Mouse (Mus musculus) CH12.LX (cell line): ENCODE results near the gene Spef2. TPM values are rescaled to one million over a fixed set of nuclear protein-coding genes. Genes with fewer than 3 reads are reported as not detected.
A peak's percentile ranks its signal among the peaks of the same experiment; 100 is the strongest.

Experiments used
- DNase-seq: peaks from one replicate; pipeline ENCODE4 v3.0.0-alpha.2; 2013; ENCODE audit errors: extremely low read depth
- H3K27ac ChIP-seq: 2 replicates; pipeline ENCODE4 v1.5.1; 2012; ENCODE audit warnings: low read depth, mild to moderate bottlenecking, control low read depth, moderate library complexity; ENCODE audit not compliant: insufficient read depth
- H3K27me3 ChIP-seq: replicated peaks from 2 replicates; pipeline ENCODE3; 2012; ENCODE audit warnings: inconsistent platforms
- H3K36me3 ChIP-seq, 2 experiments: replicated peaks in 1 of 2; 2 replicates each; pipeline versions ENCODE3 to v1.6.1; 2012; ENCODE audit warnings: inconsistent platforms in 1 of 2, low read length in 1 of 2, mild to moderate bottlenecking in 1 of 2, mixed read lengths in 1 of 2, moderate library complexity in 1 of 2; ENCODE audit not compliant: control insufficient read depth in 1 of 2, insufficient read depth in 1 of 2
- H3K4me1 ChIP-seq, 2 experiments: 2 replicates each; pipeline ENCODE4 v1.6.1; 2012; ENCODE audit warnings: inconsistent platforms in 1 of 2, moderate library complexity in 1 of 2; ENCODE audit not compliant: insufficient read depth in 2 of 2, control insufficient read depth in 1 of 2
- H3K4me2 ChIP-seq: 2 replicates; pipeline ENCODE4 v1.6.1; 2012; ENCODE audit warnings: low read depth, mild to moderate bottlenecking, control low read depth; ENCODE audit not compliant: poor library complexity, insufficient read depth, severe bottlenecking
- H3K4me3 ChIP-seq, 3 experiments: fragments of 150-350 bp in 1 of 3; sonication (generic) in 1 of 3; replicated peaks in 1 of 3; 2 replicates each; pipeline versions ENCODE3 to v1.5.1; 2011 to 2012; ENCODE audit warnings: low read depth in 2 of 3, low read length in 2 of 3, mild to moderate bottlenecking in 2 of 3, moderate library complexity in 2 of 3, control low read depth in 1 of 3, improper control_type of control experiment in 1 of 3, inconsistent platforms in 1 of 3, mixed read lengths in 1 of 3; ENCODE audit not compliant: poor library complexity in 1 of 3
- H3K79me2 ChIP-seq: replicated peaks from 2 replicates; pipeline ENCODE4 v1.6.1; 2012; ENCODE audit warnings: mild to moderate bottlenecking, moderate library complexity; ENCODE audit not compliant: control insufficient read depth, poor library complexity, insufficient read depth, severe bottlenecking; ENCODE audit errors: extremely low read depth
- H3K9ac ChIP-seq: 2 replicates; pipeline ENCODE4 v1.6.1; 2012; ENCODE audit warnings: low read depth, mild to moderate bottlenecking, control low read depth, moderate library complexity; ENCODE audit not compliant: insufficient read depth
- H3K9me3 ChIP-seq: replicated peaks from 2 replicates; pipeline ENCODE3; 2012; ENCODE audit warnings: low read length, inconsistent platforms, mixed read lengths
- ELF1 ChIP-seq: IDR thresholded peaks from 2 replicates; pipeline ENCODE4 v1.6.1; 2014; ENCODE audit warnings: low read depth, mild to moderate bottlenecking, inconsistent platforms, low read length, improper control_type of control experiment
- ETS1 ChIP-seq: conservative IDR thresholded peaks from 2 replicates; pipeline ENCODE4 v1.6.1; 2012; ENCODE audit warnings: low read depth, mild to moderate bottlenecking, inconsistent platforms, low read length, improper control_type of control experiment, moderate library complexity
- IRF4 ChIP-seq: IDR thresholded peaks from 2 replicates; pipeline ENCODE4 v1.6.1; 2014; ENCODE audit warnings: low read depth, mild to moderate bottlenecking, inconsistent platforms, low read length, improper control_type of control experiment
- MAFK ChIP-seq: IDR thresholded peaks from 2 replicates; pipeline ENCODE4 v1.6.1; 2011; ENCODE audit warnings: low read length, improper control_type of control experiment; ENCODE audit not compliant: insufficient replicate concordance
- MAX ChIP-seq: IDR thresholded peaks from 2 replicates; pipeline ENCODE4 v1.6.1; 2011; ENCODE audit warnings: low read length, improper control_type of control experiment
- MEF2A ChIP-seq: IDR thresholded peaks from 2 replicates; pipeline ENCODE4 v1.6.1; 2014; ENCODE audit warnings: low read depth, mild to moderate bottlenecking, inconsistent platforms, low read length, improper control_type of control experiment, borderline replicate concordance
- MXI1 ChIP-seq: IDR thresholded peaks from 2 replicates; pipeline ENCODE4 v1.6.1; 2011; ENCODE audit warnings: mild to moderate bottlenecking, low read depth, low read length, improper control_type of control experiment
- SMC3 ChIP-seq: IDR thresholded peaks from 2 replicates; pipeline ENCODE4 v1.6.1; 2011; ENCODE audit warnings: low read depth, low read length, improper control_type of control experiment
- dilution Hi-C: fragments of 300-500 bp; cut with MboI; formaldehyde crosslinking; loops from 2 replicates; pipeline ENCODE4 v1.14.3; 2020; ENCODE audit warnings: low sequenced_read_pairs; ENCODE audit not compliant: extremely low pct_unique_long_range_greater_than_20kb, extremely low pct_ligation_motif_present
- in situ Hi-C: fragments of 300-500 bp; cut with MboI; formaldehyde crosslinking; loops from 3 replicates; pipeline ENCODE4 v1.14.3; 2019; ENCODE audit warnings: low sequenced_read_pairs, low pct_ligation_motif_present, low pct_unique_long_range_greater_than_20kb, mixed read lengths
- polyA plus RNA-seq: library from polyadenylated mRNA; unstranded; fragments of >175 nt; gene quantifications from 2 replicates; pipeline ENCODE4 v1.2.1, GENCODE M21; 2012; ENCODE audit warnings: low read depth; ENCODE audit not compliant: insufficient read length
- total RNA-seq, 2 experiments: library from RNA; depleted of rRNA; stranded (reverse); fragments of 300-350 nt in 1 of 2; fragments of >200 nt in 1 of 2; gene quantifications; 2 replicates each; pipeline ENCODE4 v1.2.3; 2012 to 2014

The Spef2 gene
- total and polyA plus RNA-seq, 3 experiments: 0.51 to 1.4 (median 1.2) TPM

DNA sequence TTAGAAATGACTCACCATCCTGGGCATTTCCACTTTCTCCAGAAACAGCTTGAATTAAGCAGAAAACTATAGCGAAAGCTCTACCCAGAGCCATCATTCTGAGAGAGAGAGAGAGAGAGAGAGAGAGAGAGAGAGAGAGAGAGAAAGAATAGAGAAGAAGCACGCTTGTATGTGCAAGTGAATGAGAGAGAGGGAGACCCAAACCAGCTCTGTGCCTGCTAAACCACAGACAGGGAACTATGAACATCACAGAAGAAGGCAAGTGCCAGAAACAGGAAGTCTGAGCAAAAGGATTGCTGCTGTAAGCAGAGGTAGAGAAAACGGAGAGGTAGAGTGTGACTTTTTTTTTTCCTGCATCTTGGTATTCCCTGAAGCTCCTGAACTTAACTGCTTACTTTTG lies 219.0 kb downstream of the Spef2 start:
- H3K79me2 ChIP-seq: no peaks in the 10 kb centered on the region
- in situ Hi-C loops (no loop called here), dilution Hi-C loops (no loop called here)
- no peaks in the 10 kb centered on the region for H3K9me3 ChIP-seq
- peak overlapping the region in 1 of 3 experiments; percentile 39 for H3K4me3 ChIP-seq
- no peak overlapping the region for H3K9ac ChIP-seq
- H3K36me3 ChIP-seq: no peaks in the 10 kb centered on the region
- DNase-seq: peak; percentile 47
- H3K27ac ChIP-seq: no peak overlapping the region
- H3K27me3 ChIP-seq: no peaks in the 10 kb centered on the region
- TF ChIP-seq ELF1: 0 out of 2 replicates have a peak, but pooled peaks have one; percentile 25
- TF ChIP-seq IRF4: 0 out of 2 replicates have a peak, but pooled peaks have one; percentile 33
- TF ChIP-seq MAFK: no peak
- no peak for TF ChIP-seq SMC3
- no peak for TF ChIP-seq MXI1
- TF ChIP-seq MEF2A: no peak
- no peak for TF ChIP-seq MAX
- TF ChIP-seq ETS1: no peak
- TF ChIP-seq, all 38 proteins: peak for 2
- Histone ChIP-seq H3K4me2 (peak overlapping the region; percentile 44; the same call in 1 of the 2 replicates), H3K4me1 (peaks cover 0 to 41% of the 10 kb centered on the region in 2 experiments; a peak in 2 of 4 replicates)

Other genes with a start within 250 kb of the Spef2 start
- 0.04 and 0.25 TPM in 2 replicates for gene Il7r, start 218.7 kb downstream of the Spef2 start, total RNA-seq (2012; rRNA removed)
- gene Il7r, start 218.7 kb downstream of the Spef2 start, total RNA-seq (2014; rRNA removed): 0.13 and 0.14 TPM in 2 replicates
- 0.13 and 0.23 TPM in 2 replicates for gene Il7r, start 218.7 kb downstream of the Spef2 start, polyA plus RNA-seq